Mouse (Mus musculus): Measurements from ENCODE around the gene Npm1. TPM values are rescaled to one million over a fixed set of nuclear protein-coding genes. Genes with fewer than 3 reads are reported as not detected.

Gene Npm1
- total RNA-seq, 2 experiments from 2014 or later: 139 to 148 TPM

DNA sequence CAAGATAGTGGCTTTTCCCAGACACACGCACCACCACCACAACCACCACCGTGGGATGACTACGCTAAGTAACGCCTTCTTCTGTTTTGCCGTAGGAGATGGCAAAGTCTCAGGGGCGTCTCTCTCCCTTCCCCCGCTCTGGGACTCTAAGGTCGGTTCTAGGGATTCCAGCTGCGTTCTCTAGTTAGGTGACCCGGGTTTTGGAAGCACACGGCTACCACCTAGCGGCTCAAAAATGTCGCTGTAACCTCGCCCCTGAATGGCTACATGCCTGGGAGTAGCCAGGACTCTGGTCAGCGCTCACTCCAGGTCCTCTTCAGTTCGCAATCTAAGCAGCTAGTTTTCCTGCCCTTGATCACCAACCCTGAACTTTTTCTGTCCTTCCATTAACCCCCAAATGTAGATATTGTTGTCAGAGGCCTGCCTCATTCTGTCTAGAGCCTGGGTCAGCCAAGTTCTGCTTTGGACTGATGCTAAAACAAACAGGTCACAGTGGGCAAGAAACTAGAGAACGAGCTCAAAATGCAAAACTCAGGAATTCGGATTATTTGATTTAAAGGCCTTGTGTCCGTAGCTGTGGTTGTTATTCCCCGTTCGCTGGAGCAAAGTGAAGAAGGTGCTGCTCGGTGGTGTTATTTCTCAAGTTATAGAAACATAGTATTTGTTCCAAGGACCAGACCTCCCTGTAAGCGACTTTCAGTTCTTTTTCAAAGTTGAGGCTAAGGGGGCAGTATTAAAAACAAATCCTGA lies 14.5 kb downstream of the Npm1 start:
- DNase-seq (ENCODE audit: low spot score in 2 of 2): peak; percentile 65 to 72
- intact Hi-C loops (cut with DNase I): loop anchor here (1.0 to 10.0 kb wide), 6 partner anchors 121 to 964 kb away; partner anchors contain the start of gene Fbxw11

DNA sequence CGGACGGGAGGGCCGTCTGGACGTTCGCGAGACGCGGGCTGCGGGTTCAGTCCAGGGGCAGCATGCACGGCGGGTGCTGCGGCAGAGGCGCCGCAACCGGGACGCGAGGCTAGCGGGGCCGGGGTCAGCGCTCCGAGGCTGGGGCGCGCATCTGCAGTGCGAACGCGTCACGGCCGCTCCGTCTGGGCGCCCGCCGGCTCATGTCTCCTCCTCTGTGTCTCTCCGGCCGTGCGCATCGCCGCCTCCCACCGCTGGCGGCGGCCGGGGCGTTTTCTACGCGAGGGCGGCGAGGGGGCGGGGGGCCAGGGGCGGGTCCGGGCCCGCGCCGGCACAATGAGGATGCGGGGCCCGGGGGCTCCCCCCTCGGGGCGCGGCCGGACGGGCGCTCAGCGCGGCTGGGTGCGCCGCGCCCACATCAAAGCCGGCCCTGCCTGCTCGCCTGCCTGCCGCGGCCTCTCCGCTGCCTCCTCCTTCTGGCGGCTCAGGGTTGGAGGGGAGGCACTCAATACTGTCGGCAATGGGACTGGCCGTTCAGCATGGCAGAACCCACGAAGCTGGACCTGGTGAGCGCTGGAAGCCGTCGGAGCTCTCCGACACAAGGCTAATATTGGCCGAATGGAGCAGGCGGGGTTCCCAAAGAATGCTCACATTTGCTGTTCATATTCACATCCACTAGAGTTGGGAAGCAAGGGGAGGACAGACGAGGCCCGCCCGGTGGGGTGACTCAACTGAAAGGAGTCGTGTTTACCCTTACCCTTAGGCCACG lies 15.3 kb downstream of the Npm1 start:
- intact Hi-C loops (cut with DNase I): loop anchor here (1.0 to 10.0 kb wide), 6 partner anchors 120 to 963 kb away; partner anchors contain the start of gene Fbxw11
- DNase-seq (ENCODE audit: low spot score in 2 of 2): peak in 1 of 2 experiments; percentile 41

DNA sequence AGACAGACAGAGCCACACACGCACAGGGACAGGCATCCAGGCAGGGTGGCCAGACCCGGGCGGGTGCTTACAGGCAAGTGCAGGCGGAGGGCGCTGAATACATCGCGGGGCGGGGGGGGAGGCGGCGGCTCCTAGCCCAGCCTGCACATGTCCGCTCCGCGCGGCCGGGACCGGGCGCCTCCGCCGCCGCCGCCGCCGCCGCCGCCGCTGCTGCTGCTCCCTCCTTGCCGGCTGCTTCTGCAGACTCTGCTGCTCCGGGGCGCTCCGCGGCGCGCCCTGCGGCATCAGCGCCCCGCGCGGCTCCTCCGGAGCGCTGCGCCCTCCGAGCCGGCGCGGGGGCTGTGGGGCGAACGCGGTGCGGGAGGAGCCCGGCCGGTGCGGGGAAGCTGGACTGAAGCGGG lies 15.8 kb downstream of the Npm1 start, which contains the start of gene Fgf18:
Fgf18 (minus strand) TSS at position 230 of the 401 bp plus-strand sequence.
- intact Hi-C loops (cut with DNase I): loop anchor here (5.0 to 10.0 kb wide), 5 partner anchors 120 to 962 kb away; partner anchors contain the start of gene Fbxw11
- peak in 1 of 2 experiments; percentile 29 for DNase-seq (ENCODE audit: low spot score in 2 of 2)

GRCm38 (mm10) chr11:33146651-33147131 lies 16.3 kb downstream of the Npm1 start:
- DNase-seq (ENCODE audit: low spot score in 2 of 2): peak; percentile 32 to 41
- intact Hi-C loops (cut with DNase I): loop anchor here (5.0 to 10.0 kb wide), 5 partner anchors 119 to 962 kb away; partner anchors contain the start of gene Fbxw11

GRCm38 (mm10) chr11:33146143-33146497 lies 16.9 kb downstream of the Npm1 start:
- peak; percentile 83 to 84 for DNase-seq (ENCODE audit: low spot score in 2 of 2)
- intact Hi-C loops (cut with DNase I): loop anchor here (5.0 to 10.0 kb wide), 5 partner anchors 119 to 961 kb away; partner anchors contain the start of gene Fbxw11

DNA sequence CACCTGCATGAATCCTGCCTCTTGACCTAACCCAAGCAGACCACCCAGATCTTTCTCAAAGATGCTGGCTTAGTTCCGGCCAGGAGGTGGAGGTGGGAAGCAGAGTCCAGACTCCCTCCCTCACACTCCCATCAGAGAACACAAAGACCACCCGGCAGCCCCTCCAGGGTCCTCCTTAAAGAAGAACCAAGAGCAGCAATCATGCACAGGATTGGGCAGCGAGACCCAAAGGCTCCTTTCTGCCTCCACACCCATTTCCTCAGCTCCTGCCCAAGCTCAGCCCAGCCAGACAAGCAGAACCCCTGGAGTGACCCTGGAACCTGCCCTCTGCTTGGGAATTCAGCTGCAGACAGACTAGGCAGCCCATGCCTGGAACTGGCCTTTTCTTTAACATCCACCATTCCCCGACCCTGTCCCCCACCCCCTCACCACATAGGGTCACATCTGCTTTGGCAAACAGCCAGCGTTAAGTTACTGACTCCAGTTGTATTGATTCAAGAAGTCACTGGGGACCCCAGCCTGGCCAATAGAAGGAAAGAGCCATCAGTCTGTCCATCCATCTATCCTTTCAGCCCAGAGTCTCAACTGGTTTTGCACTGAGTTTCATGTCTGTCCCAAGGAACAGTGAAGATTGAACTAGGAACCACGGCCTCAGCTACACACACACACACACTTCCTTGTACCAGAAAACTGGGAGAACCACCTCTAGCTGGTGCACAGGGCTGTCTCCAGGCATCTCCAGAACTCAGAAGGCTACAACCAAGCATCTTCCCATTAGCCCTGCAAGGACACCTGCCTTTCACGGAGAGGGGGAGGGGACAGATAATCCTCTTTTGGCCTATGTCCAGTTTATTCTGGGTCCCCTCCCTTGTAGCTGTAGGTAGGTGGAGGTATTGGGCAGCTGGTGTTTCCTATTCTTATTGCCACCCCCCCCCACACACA lies 17.5 kb downstream of the Npm1 start:
- intact Hi-C loops (cut with DNase I): loop anchor here (5.0 to 10.0 kb wide), 5 partner anchors 118 to 961 kb away; partner anchors contain the start of gene Fbxw11
- peak in 1 of 2 experiments; percentile 38 for DNase-seq (ENCODE audit: low spot score in 2 of 2)

GRCm38 (mm10) chr11:33143906-33144305 lies 19.1 kb downstream of the Npm1 start:
- intact Hi-C loops (cut with DNase I): loop anchor here (10.0 kb wide), 3 partner anchors 179 to 959 kb away; partner anchors contain the start of gene Fbxw11
- no peak for DNase-seq (ENCODE audit: low spot score in 2 of 2)

- intact Hi-C loops (cut with DNase I): loop anchor here (10.0 kb wide), 3 partner anchors 178 to 958 kb away; partner anchors contain the start of gene Fbxw11
- no peak for DNase-seq (ENCODE audit: low spot score in 2 of 2)
Measured at GRCm38 (mm10) chr11:33142801-33143200, 20.2 kb downstream of the Npm1 start.

GRCm38 (mm10) chr11:33140111-33140460 lies 22.9 kb downstream of the Npm1 start:
- DNase-seq (ENCODE audit: low spot score in 2 of 2): no peak
- intact Hi-C loops (cut with DNase I): loop anchor here (10.0 kb wide), 3 partner anchors 175 to 955 kb away; partner anchors contain the start of gene Fbxw11

GRCm38 (mm10) chr11:33139458-33140110 lies 23.4 kb downstream of the Npm1 start:
- intact Hi-C loops (cut with DNase I): loop anchor here (10.0 kb wide), 3 partner anchors 175 to 955 kb away; partner anchors contain the start of gene Fbxw11
- no peak for DNase-seq (ENCODE audit: low spot score in 2 of 2)

DNA sequence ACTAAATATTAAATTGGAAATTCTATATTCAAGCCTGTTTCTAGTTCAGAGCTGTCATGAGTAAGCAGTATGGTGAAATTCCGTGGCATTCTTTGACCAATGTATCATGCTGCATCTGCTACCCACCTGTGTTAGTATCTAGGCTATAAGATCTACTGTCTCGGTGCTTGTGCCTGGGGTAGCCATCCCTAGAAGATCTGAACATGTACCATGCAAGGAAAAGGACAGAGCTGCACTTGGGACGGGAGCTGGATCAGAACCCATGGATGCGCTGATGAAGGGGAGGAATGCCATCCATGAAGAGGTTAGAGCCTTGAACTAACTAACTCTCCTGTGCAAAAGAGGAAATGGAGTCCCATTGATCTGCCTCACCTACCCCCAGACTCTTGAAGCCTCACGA lies 24.3 kb downstream of the Npm1 start:
- DNase-seq (ENCODE audit: low spot score in 2 of 2): no peak

DNA sequence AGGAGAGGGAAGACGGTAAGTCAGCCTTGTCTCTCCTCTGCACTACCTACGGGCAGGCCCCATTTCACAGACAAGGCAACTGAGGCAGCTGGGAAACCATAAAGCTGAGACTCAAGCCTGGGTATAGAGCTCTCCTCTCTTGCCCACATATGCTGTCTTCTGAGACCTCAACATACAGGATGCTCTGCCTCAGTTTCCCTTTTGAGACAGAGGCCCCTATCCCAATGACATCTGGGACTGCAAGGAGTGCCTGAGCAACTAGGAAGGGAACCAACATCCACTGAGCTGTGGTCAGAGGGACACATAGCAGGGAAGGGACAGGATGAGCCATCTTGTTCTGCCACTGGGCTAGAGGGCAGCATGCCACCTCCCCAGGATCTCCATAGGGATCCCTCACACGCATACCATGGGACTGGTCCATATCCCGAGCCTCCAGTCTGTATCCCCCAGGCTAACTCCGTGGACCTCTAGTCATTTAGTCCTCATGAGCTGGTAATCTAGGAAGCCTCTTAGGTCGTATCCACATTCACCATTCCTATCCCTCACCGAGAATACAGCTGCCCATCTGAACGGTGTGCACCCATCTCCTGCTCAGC lies 28.5 kb downstream of the Npm1 start:
- DNase-seq (ENCODE audit: low spot score in 2 of 2): no peak
- intact Hi-C loops (cut with DNase I): no loop called here

More for the DNA sequence above, 24.3 kb downstream of the Npm1 start:
- intact Hi-C loops (cut with DNase I): no loop called here

DNA sequence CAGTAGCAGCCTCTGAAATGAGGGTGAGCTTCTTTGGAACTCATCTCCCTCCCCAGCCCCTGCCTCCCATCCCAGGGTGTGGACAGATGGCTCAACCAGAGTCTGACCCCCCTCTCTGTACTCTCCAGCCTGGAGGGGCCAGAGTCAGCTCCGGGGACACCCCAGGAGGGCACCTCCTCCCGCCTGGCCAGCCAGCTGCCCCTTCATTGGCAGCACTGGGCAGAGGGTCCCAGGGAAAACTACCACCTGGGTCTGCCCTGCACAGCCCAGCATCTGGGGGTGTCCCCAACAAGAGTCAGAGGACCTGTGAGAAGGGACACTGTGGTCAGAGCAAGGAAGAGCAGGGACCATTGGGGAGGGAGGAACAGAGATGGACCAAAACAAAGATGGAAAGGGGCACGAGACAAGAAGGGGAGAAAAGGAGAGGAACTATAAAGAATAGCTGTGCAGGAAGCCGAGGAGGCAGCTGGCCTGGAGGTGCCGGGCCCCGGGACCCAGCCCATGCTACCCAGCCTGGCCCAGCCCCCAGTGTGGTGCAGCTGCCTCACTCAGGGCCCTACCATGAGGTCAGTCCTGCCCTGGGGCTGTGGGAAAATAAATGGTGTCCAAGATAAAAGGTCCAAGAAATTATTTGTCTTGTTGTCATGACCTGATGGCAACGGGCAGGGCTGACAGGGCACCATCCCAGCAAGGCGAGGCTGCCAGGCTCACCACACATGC lies 30.2 kb downstream of the Npm1 start:
- DNase-seq (ENCODE audit: low spot score in 2 of 2): no peak
- intact Hi-C loops (cut with DNase I): no loop called here

DNA sequence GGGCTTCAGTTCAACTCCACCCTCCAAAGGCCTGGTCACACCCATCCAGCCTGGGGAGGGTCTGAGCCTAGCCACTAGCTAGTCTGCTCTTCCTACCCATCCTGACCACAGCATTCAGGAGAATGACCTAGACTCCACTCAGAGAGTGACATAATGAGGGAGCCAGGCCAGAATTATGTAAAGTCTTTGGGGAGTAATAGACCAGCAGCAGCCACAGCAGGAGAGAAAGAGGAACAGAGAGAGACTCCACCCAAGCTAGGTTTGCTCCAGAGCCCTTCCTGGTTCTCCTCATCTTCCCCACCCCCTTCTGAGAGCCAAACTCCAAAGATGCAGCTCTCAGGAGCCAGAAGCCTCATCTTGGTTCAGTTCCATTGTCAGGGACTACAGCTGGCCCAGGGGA lies 35.9 kb downstream of the Npm1 start:
- no peak for DNase-seq (ENCODE audit: low spot score in 2 of 2)
- intact Hi-C loops (cut with DNase I): no loop called here

DNA sequence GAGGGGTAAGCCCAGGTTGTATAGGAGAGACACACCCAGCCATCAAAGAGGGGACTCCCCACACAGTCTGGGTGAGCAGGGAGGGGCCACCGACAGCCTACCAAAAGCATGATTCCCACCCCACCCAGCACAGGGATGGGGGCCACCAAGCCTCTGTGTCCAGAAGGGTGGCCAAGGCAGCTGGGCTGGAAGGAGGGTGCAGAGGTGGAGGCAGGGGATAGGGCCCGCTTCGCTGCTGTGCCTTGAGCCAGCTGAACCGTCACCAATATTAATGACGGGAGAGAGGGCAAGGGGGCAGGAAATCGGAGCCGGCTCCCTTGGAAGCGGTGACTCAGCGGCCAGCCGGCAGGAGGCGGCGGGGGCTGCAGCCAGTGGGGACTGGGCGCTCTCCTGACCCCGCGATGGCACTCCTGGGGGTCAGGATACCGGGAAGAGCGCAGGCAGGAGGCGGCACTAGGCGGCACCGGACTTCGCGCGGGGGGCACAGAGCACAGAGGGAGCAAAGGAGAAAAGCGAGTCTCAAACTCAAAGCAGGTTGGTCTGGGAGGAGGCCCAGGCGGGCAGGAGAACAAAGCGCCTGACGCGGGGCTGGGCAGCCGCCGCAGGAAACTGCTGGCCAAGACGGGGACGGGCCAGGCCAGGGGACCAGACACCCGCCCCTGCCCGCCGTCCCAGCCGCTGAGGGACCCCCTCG lies 40.3 kb downstream of the Npm1 start:
- no peak for DNase-seq (ENCODE audit: low spot score in 2 of 2)
- intact Hi-C loops (cut with DNase I): no loop called here

- intact Hi-C loops (cut with DNase I): no loop called here
- DNase-seq (ENCODE audit: low spot score in 2 of 2): no peak
Measured at GRCm38 (mm10) chr11:33119556-33119955, 43.5 kb downstream of the Npm1 start.

GRCm38 (mm10) chr11:33119116-33119515 lies 43.9 kb downstream of the Npm1 start:
- intact Hi-C loops (cut with DNase I): no loop called here
- DNase-seq (ENCODE audit: low spot score in 2 of 2): no peak

Measured in left cerebral cortex, postnatal 36 days (tissue).